Mouse (Mus musculus) liver, embryonic 11.5 days (tissue): ENCODE results near the gene Robo1. TPM values are rescaled to one million over a fixed set of nuclear protein-coding genes. Genes with fewer than 3 reads are reported as not detected.

Source experiments
- ATAC-seq: fragments of 200-750 bp; cut with Nextera tagmentation; replicated peaks from 2 replicates; pipeline ENCODE4 v1.8.0; 2017; ENCODE audit warnings: moderate number of reproducible peaks, mild to moderate bottlenecking, moderate TSS enrichment, moderate library complexity; ENCODE audit not compliant: low FRiP score
- DNase-seq: peaks from one replicate; pipeline ENCODE4 v3.0.0-alpha.2; 2017; ENCODE audit warnings: low spot score
- H3K27ac ChIP-seq: fragments of 300-500 bp; sonication (generic); 2 replicates; pipeline ENCODE4 v1.5.1; 2014; ENCODE audit warnings: mild to moderate bottlenecking, low read depth, low read length, control low read depth
- H3K27me3 ChIP-seq: fragments of 300-500 bp; sonication (generic); replicated peaks from 2 replicates; pipeline ENCODE4 v1.6.1; 2014; ENCODE audit warnings: low read length, mixed read lengths; ENCODE audit not compliant: control insufficient read depth, insufficient read depth
- H3K36me3 ChIP-seq: fragments of 300-500 bp; sonication (generic); 2 replicates; pipeline ENCODE4 v1.6.1; 2014; ENCODE audit warnings: mild to moderate bottlenecking, low read length, moderate library complexity, mixed read lengths; ENCODE audit not compliant: control insufficient read depth, insufficient read depth
- H3K4me1 ChIP-seq: fragments of 300-500 bp; sonication (generic); replicated peaks from 2 replicates; pipeline ENCODE4 v1.6.1; 2014; ENCODE audit warnings: low read length, mixed read lengths; ENCODE audit not compliant: control insufficient read depth, insufficient read depth
- H3K4me2 ChIP-seq: fragments of 300-500 bp; sonication (generic); 2 replicates; pipeline ENCODE4 v1.6.1; 2014; ENCODE audit warnings: mild to moderate bottlenecking, control low read depth, moderate library complexity
- H3K4me3 ChIP-seq: fragments of 300-500 bp; sonication (generic); 2 replicates; pipeline ENCODE4 v1.5.1; 2014; ENCODE audit warnings: low read depth, low read length, control low read depth
- H3K9ac ChIP-seq: fragments of 300-500 bp; sonication (generic); 2 replicates; pipeline ENCODE4 v1.6.1; 2014; ENCODE audit warnings: low read depth, low read length, control low read depth
- H3K9me3 ChIP-seq: fragments of 300-500 bp; sonication (generic); 2 replicates; pipeline ENCODE4 v1.6.1; 2016; ENCODE audit warnings: low read length, inconsistent platforms, mixed read lengths; ENCODE audit not compliant: control insufficient read depth
- WGBS: fragments of 180-500 bp; shearing (Covaris S2); extraction: QIAGEN DNeasy Blood & Tissue Kit; methylation state at CpG from one replicate; pipeline ENCODE4 v1.1.7; 2014; 5-methylcytosine and 5-hydroxymethylcytosine counted together
- polyA plus RNA-seq: library from polyadenylated mRNA; unstranded; fragments of >200 nt; fragmentation: Nextera tagmentation; extraction: Ambion mirVana; gene quantifications from 2 replicates; pipeline ENCODE4 v1.2.1, GENCODE M21; 2014

Gene Robo1
- polyA plus RNA-seq, 1 experiment from 2014 or later = 25.4 TPM

DNA sequence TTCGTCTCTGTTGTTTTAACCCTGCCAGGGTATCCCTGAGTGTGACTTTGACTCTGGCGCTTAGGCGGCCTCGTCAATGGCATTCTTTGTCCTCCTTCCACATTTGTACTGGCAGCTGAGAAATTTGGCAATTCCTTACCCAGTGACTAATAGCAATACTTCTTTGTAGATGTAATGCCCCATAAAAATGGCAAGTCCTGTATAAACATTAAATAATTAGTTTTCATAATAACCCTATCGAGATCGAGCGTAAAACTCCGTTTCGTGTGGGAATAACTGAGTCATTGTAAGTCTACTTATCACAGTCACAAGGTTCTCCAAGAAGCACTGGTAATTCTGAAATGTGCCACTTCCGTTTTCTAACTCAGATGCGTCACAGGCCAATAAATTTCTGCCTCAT is 589.0 kb downstream of the Robo1 start:
- DNase-seq = no peak
- Histone ChIP-seq H3K27me3 (no peaks in the 10 kb centered on the region), H3K9ac (no peak overlapping the region), H3K4me3 (no peak overlapping the region), H3K4me1 (no peaks in the 10 kb centered on the region), H3K27ac (no peak overlapping the region), H3K9me3 (no peaks in the 10 kb centered on the region), H3K36me3 (no peaks in the 10 kb centered on the region), H3K4me2 (no peak overlapping the region)
- ATAC-seq = no peak
- 89% methylated on average over 11 of the region's 11 CpGs for WGBS

DNA sequence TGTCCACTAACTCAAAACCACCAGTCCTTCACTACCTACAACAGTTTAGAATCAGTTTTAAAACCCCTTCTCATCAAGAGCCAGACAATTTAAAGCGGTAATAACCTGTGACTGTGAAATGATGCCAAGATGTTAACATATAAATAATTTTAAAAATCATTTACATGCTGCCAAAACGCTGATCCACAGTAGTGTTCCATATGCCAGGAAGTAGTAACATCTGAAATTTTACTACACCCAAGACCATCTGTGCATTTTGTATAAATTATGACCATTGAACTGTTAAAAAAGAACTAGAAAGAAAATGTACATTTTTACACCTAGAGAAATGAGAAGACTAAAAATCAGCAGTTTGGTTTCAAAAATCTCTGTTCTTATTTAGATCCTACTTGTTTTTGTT is 600.8 kb downstream of the Robo1 start:
- 81% methylated on average over 2 of the region's 2 CpGs for WGBS
- ATAC-seq = no peak
- no peaks in the 10 kb centered on the region for H3K4me1 ChIP-seq

DNA sequence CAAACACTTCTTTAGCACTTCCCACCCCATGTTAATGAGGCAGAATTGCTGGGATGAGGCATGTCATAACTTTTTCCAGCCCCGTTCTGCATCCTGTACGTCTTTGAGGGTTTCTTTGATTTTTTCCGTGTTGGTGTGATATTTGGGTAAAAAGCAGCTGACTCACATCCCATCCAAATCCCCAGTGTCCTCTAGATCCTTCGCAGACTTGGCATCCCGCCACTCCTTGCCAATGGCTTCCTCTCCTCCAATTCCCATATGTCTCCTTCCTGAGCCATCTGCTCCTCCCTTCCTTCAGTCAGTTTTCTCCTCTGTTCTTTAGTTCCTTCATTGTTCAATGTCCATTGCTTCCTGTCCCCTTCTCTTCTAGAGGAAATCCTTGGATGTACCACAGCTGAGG is 605.0 kb downstream of the Robo1 start:
- H3K9me3 ChIP-seq = no peaks in the 10 kb centered on the region
- no peak overlapping the region for H3K4me2 ChIP-seq
- no peak overlapping the region for H3K9ac ChIP-seq
- H3K27me3 ChIP-seq = no peaks in the 10 kb centered on the region
- no peaks in the 10 kb centered on the region for H3K36me3 ChIP-seq
- no peaks in the 10 kb centered on the region for H3K4me1 ChIP-seq
- no peak for DNase-seq
- H3K4me3 ChIP-seq = no peak overlapping the region
- 60% methylated on average over 5 of the region's 5 CpGs for WGBS
- H3K27ac ChIP-seq = no peak overlapping the region
- ATAC-seq = no peak

More for the DNA sequence above, 600.8 kb downstream of the Robo1 start:
- H3K4me2 ChIP-seq = no peak overlapping the region
- H3K27ac ChIP-seq = no peak overlapping the region
- H3K36me3 ChIP-seq = no peaks in the 10 kb centered on the region
- H3K9ac ChIP-seq = no peak overlapping the region
- H3K4me3 ChIP-seq = no peak overlapping the region
- no peaks in the 10 kb centered on the region for H3K27me3 ChIP-seq
- H3K9me3 ChIP-seq = no peaks in the 10 kb centered on the region
- DNase-seq = no peak

DNA sequence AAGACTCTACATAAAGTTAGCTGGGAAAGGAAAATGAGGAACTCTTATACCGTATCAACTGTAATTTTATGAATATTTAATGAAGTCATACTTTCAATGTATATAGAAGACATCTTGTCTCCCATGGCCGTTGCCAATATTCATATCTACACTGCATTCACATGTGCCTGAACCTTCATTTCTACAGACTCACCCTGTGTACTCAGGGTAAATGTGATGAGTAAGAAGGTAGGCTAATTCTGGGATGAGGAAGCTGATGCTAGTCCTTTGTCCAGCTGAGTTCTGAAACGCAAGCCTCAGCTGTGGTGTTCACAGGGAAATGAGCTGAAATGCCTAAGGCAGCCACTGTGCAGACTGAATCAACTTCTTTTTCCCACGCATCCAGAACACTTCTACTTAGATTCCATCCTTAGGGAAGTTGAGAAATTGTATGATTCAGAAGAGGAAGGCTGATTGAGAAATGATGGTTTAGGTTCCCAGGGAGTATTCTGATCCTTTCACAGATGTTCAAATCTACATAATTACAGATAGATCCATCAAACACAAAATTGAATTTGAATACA is 606.0 kb downstream of the Robo1 start:
- H3K4me3 ChIP-seq = no peak overlapping the region
- no peak for DNase-seq
- 82% methylated on average over 4 of the region's 4 CpGs for WGBS
- no peaks in the 10 kb centered on the region for H3K36me3 ChIP-seq
- no peak for ATAC-seq
- no peak overlapping the region for H3K27ac ChIP-seq
- no peaks in the 10 kb centered on the region for H3K27me3 ChIP-seq
- H3K4me1 ChIP-seq = no peaks in the 10 kb centered on the region
- H3K9ac ChIP-seq = no peak overlapping the region
- no peak overlapping the region for H3K4me2 ChIP-seq
- no peaks in the 10 kb centered on the region for H3K9me3 ChIP-seq

DNA sequence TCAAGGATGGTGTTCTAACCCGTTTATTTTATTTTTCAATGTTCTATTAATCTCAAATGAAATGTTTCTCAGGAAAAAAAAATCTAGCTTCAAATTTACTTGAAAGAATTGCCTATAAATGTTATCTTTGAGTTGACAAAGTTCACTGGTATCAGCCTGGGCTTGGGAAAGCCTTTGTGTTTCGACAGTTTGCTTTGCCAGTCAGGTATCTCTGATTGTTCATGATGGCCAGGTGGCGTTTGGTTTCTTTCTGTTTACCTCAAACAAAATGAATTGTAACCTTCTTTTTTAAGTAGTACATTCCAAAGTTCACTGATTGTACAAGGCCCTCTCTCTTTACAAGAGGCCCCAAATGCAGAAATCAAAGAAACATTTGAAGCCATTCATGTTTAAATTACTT is 611.9 kb downstream of the Robo1 start:
- WGBS = 62% methylated on average over 3 of the region's 3 CpGs
- Histone ChIP-seq H3K4me2 (no peak overlapping the region), H3K36me3 (no peaks in the 10 kb centered on the region), H3K4me1 (peaks cover 6% of the 10 kb centered on the region; the same call in 1 of the 2 replicates), H3K9me3 (no peaks in the 10 kb centered on the region), H3K27ac (no peak overlapping the region), H3K27me3 (no peaks in the 10 kb centered on the region), H3K9ac (no peak overlapping the region), H3K4me3 (no peak overlapping the region)
- DNase-seq (no peak), ATAC-seq (no peak)

DNA sequence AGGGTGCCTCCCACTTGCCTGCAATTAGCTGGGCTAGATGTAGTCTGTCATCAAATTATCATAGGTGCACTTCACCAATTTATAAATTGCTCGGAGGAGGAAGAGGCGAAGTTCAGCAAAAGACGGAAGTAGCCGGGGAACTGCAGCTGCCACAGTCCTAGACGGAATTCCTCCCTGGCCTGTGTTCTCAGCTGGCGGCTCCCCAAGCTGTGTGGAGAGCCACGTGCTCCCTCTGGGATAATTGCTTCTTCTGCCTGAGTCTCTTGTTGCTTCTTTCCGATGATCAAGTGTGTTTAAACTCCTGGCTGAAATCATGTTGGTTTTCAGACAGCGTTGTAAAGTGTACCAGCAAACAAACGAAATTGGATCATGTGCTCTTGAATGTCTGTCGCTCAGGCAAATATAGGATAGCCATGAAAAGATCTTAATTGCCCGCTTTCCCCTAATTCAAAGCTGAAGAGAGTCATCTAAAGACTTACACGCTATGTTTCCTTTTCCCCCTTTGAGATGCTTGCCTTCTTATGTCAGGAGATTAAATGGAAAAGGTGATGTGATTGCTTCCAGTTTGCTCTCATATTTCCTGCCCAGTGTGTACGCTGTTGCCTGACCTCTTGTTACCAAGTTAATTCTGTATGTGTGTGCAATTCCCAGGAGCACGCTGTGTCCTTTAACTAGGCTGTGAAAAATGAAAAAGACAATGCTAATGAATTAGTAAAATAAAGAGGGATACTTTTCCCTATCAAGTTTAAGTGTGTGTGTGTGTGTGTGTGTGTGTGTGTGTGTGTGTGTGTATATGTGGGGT is 616.5 kb downstream of the Robo1 start:
- Histone ChIP-seq H3K36me3 (no peaks in the 10 kb centered on the region), H3K9me3 (no peaks in the 10 kb centered on the region), H3K9ac (no peak overlapping the region), H3K27ac (no peak overlapping the region), H3K4me2 (peak overlapping the region; percentile 27; the same call in 1 of the 2 replicates), H3K4me1 (peaks cover 3% of the 10 kb centered on the region; the same call in 1 of the 2 replicates), H3K4me3 (no peak overlapping the region), H3K27me3 (no peaks in the 10 kb centered on the region)
- DNase-seq = peak; percentile 33
- 51% methylated on average over 15 of the region's 15 CpGs for WGBS
- no peak for ATAC-seq

DNA sequence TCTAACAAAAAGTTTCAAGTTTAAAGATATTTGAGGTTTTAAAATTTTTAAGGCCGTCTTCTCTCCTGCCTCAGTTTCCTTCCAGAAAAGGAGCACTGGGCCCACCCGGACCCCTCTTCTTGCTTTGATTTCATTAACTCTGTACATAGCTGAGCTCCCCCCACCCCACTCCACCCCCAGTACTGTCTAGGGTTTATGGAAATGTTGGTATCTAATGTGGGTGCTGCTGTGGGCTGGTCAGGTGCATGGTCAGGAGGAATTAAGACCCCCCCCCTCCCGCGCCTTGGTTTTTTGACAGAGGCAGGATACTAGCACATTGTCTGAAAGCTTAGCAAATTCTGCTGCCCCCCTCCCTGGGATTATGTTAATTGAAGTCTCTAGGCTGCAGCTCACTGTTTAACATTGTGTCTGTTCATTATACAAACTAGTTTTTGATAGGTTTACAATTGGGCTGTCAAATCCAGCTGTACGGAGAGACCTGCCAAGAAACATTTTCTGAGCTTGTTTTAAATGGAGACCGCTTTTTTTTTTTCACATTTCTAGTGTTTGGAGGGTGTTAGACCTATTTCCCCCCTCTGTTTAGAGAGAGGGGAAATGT is 620.5 kb downstream of the Robo1 start:
- H3K9me3 ChIP-seq = no peaks in the 10 kb centered on the region
- H3K27ac ChIP-seq = no peak overlapping the region
- H3K4me2 ChIP-seq = no peak overlapping the region
- H3K4me3 ChIP-seq = no peak overlapping the region
- 80% methylated on average over 6 of the region's 6 CpGs for WGBS
- DNase-seq (no peak), ATAC-seq (no peak)
- H3K27me3 ChIP-seq = no peaks in the 10 kb centered on the region
- H3K4me1 ChIP-seq = peaks cover 3% of the 10 kb centered on the region; the same call in 1 of the 2 replicates
- H3K9ac ChIP-seq = no peak overlapping the region
- no peaks in the 10 kb centered on the region for H3K36me3 ChIP-seq

DNA sequence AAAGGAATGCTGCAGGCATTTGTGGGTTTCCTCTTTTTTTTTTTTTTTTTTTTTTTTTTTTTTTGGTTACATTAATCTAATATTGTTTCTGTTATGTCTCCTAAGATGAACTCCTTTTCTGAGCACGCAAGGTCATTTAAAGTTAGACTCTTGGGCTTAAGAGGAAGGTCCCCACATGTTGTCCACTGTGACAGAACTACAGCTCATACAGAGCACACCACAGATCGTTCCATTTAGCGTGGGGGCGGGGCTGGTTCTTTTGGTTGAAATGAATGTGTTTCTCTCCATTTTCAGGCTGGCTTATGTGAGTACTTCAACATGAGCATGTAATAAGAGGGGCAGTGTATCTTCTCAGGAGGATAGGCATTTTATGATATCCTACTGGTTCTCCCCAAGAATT is 622.8 kb downstream of the Robo1 start:
- DNase-seq = no peak
- no peaks in the 10 kb centered on the region for H3K27me3 ChIP-seq

DNA sequence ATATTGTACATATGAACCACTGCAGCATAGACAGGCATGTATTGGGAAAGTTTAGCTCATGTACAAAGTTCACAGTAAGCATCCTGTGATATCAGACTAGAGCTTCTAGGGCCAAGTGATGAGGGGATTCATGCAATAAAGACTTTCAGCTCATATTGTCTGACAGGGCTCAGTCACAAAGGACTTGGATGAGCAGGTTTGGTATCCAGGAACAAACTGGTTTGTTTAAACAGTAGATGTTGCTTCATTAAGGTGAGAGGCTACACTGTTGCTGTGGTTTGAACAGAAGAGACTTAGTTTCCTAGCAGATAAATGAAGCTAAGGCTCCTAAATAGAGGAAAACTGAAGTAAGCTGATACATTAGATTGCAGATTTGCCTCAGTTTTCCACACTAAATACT is 626.8 kb downstream of the Robo1 start:
- ATAC-seq (no peak), DNase-seq (no peak)
- no peak overlapping the region for H3K4me2 ChIP-seq
- H3K27me3 ChIP-seq = no peaks in the 10 kb centered on the region
- H3K4me3 ChIP-seq = no peak overlapping the region
- no peaks in the 10 kb centered on the region for H3K36me3 ChIP-seq
- no peak overlapping the region for H3K27ac ChIP-seq
- H3K9me3 ChIP-seq = no peaks in the 10 kb centered on the region
- no peak overlapping the region for H3K9ac ChIP-seq
- H3K4me1 ChIP-seq = no peaks in the 10 kb centered on the region

More for the DNA sequence above, 622.8 kb downstream of the Robo1 start:
- Histone ChIP-seq H3K4me3 (no peak overlapping the region), H3K27ac (no peak overlapping the region), H3K36me3 (no peaks in the 10 kb centered on the region), H3K9ac (no peak overlapping the region), H3K4me1 (no peaks in the 10 kb centered on the region), H3K4me2 (no peak overlapping the region), H3K9me3 (no peaks in the 10 kb centered on the region)
- ATAC-seq = no peak
- 67% methylated on average over 4 of the region's 4 CpGs for WGBS
